Mouse (Mus musculus) olfactory bulb, adult 2 months (tissue): Measurements from ENCODE around the gene Cep152.

Experiments used
- CTCF ChIP-seq: fragments of 200-500 bp; IDR thresholded peaks from 2 replicates; pipeline ENCODE4 v1.5.1; 2012; ENCODE audit warnings: low read depth, mild to moderate bottlenecking, low read length, moderate library complexity; ENCODE audit not compliant: insufficient read depth
- POLR2A ChIP-seq: fragments of 200-500 bp; IDR thresholded peaks from 2 replicates; pipeline ENCODE4 v1.6.1; 2012; ENCODE audit warnings: mild to moderate bottlenecking, low read depth, low read length, moderate library complexity; ENCODE audit not compliant: insufficient read depth

DNA sequence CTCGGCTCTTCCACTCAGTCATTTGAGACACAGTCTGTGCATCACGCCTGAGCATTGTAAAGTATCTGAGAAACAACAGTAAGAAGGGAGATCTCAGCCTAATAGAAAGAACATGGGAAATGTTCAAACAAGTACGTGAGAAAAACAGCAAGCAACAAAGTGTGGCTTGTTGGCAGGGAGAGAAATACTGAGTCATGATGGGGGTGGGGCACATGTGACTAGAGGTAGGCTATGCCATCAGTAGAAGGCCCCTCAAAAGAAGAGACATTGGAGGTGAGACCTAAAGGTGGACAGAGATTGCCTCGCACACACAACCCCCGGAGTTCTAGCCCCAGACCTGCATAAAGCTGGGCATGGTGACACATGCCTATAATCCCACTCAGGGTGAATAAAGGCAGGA is 40.3 kb upstream of the Cep152 start:
- TF ChIP-seq CTCF (no peak), POLR2A (no peak)
